Mouse (Mus musculus): ENCODE results near the gene Eml6.

GRCm38 (mm10) chr11:29812475-29812874, 213.4 kb downstream of the Eml6 start:
- no peak for TF ChIP-seq CTCF (IDR thresholded peaks at IDR 0.05; ENCODE audit: borderline replicate concordance, control insufficient read depth, extremely low read depth, insufficient read depth, low read length, poor library complexity)
- TF ChIP-seq POLR2A (IDR thresholded peaks at IDR 0.05; ENCODE audit: control insufficient read depth, extremely low read depth, insufficient read depth, low read length, poor library complexity), result no peak
